Mouse (Mus musculus) lung, embryonic 14.5 days (tissue): ENCODE measurements at regions not wholly inside any gene's neighbourhood (a gene's known extent, or its start where the extent isn't known, plus 50 kb on each side); places are given as distances from the start of the nearest gene placed in this dataset.

ENCODE experiments used
- ATAC-seq: fragments of 200-750 bp; cut with Nextera tagmentation; 2 replicates; pipeline ENCODE4 v1.8.0; 2017; ENCODE audit warnings: mild to moderate bottlenecking, moderate TSS enrichment, moderate library complexity; ENCODE audit not compliant: insufficient read depth
- DNase-seq: peaks from one replicate; pipeline ENCODE4 v3.0.0-alpha.2; 2015
- H3K27ac ChIP-seq: fragments of 300-500 bp; sonication (generic); 2 replicates; pipeline ENCODE4 v1.5.1; 2014; ENCODE audit warnings: low read depth, mild to moderate bottlenecking, moderate library complexity
- H3K27me3 ChIP-seq: fragments of 300-500 bp; sonication (generic); 2 replicates; pipeline ENCODE4 v1.6.1; 2014; ENCODE audit warnings: low read length, control low read depth; ENCODE audit not compliant: insufficient read depth
- H3K36me3 ChIP-seq: fragments of 300-500 bp; sonication (generic); 2 replicates; pipeline ENCODE4 v1.6.1; 2014; ENCODE audit warnings: control low read depth; ENCODE audit not compliant: insufficient read depth
- H3K4me1 ChIP-seq: fragments of 300-500 bp; sonication (generic); 2 replicates; pipeline ENCODE4 v1.6.1; 2014; ENCODE audit warnings: antibody characterized with exemption, control low read depth; ENCODE audit not compliant: insufficient read depth
- H3K4me2 ChIP-seq: fragments of 300-500 bp; sonication (generic); 2 replicates; pipeline ENCODE4 v1.6.1; 2014; ENCODE audit warnings: mild to moderate bottlenecking
- H3K4me3 ChIP-seq: fragments of 300-500 bp; sonication (generic); 2 replicates; pipeline ENCODE4 v1.5.1; 2014; ENCODE audit warnings: low read depth, low read length
- H3K9ac ChIP-seq: fragments of 300-500 bp; sonication (generic); 2 replicates; pipeline ENCODE4 v1.6.1; 2014
- H3K9me3 ChIP-seq: fragments of 300-500 bp; sonication (generic); 2 replicates; pipeline ENCODE4 v1.6.1; 2016; ENCODE audit warnings: low read depth, low read length, control low read depth
- CTCF ChIP-seq: IDR thresholded peaks from 2 replicates; pipeline ENCODE4 v1.5.1; 2016; ENCODE audit warnings: antibody characterized with exemption, low read depth
- WGBS: fragments of 180-500 bp; shearing (Covaris S2); extraction: QIAGEN DNeasy Blood & Tissue Kit; methylation state at CpG from one replicate; pipeline ENCODE4 v1.1.7; 2014; 5-methylcytosine and 5-hydroxymethylcytosine counted together

DNA sequence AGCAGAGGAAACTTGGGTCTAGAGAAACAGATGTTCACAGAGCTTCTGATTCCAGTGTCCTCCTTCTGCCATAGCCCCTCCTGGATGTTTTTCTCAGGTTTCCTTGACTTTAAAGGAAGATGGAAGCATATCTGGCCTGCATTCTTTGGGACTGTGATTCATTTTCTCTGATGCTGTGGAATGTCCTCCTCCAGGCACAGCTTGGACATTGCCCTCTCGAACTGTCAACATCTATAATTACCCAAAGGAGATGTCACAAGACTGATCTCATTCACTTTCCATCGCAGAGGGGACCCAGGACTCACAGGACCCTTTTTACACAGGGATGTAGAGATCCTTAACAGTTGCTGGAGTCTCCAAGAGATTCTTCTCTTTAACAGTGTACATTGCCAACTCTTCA lies 345.9 kb upstream of the Gm21798 start:
- no peaks in the 10 kb centered on the region for H3K9me3 ChIP-seq
- no peak overlapping the region for H3K4me3 ChIP-seq
- H3K27ac ChIP-seq, result no peak overlapping the region
- H3K4me1 ChIP-seq, result no peaks in the 10 kb centered on the region
- ATAC-seq, result no peak
- H3K36me3 ChIP-seq, result no peaks in the 10 kb centered on the region
- no peak overlapping the region for H3K4me2 ChIP-seq
- WGBS, result 51% methylated on average over 2 of the region's 2 CpGs
- H3K9ac ChIP-seq, result no peak overlapping the region
- no peak for DNase-seq
- H3K27me3 ChIP-seq, result no peaks in the 10 kb centered on the region
- TF ChIP-seq CTCF, result no peak

DNA sequence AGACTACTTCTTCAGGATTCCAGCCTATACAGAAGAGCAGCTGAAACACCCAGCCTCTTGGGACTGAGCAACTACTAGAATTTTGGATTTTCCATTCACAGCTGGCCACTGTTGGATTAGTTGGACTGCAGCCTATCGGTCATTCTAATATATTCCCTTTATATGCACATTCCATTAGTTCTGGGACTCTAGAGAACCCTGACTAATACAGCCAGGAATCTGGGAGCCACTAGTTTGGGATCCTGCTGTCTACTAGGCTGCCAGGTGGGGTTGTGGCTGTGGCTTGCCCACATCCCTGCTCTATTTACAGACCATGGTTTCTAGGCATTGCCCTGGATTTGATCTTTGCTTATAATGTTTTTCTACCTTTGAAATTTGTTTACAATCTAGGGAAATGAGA lies 343.3 kb upstream of the Gm21798 start:
- Histone ChIP-seq H3K4me3 (no peak overlapping the region), H3K9ac (no peak overlapping the region), H3K4me2 (no peak overlapping the region), H3K9me3 (no peaks in the 10 kb centered on the region), H3K27ac (no peak overlapping the region), H3K36me3 (no peaks in the 10 kb centered on the region), H3K27me3 (no peaks in the 10 kb centered on the region), H3K4me1 (no peaks in the 10 kb centered on the region)
- ATAC-seq, result no peak
- no peak for TF ChIP-seq CTCF
- DNase-seq, result no peak
- 97% methylated on average over 1 of the region's 1 CpGs for WGBS

DNA sequence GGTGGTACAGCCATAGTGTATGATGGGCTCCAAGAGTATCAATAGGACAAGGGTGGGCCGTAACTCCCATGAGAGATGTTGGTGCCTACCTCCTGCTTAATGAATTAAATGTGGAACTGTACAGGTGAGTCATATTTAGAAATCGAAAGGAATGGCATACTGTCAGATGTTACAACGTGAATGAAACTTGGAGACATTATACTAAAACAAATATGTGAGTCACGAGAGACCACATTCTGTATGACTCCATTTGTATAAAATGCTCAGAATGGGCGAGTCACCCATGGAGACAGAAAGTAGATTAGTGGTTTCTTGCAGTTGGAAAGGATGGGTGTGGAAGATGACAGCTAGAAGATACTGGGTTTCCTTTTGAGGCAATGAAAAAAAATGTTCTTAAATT lies 340.4 kb upstream of the Gm21798 start:
- no peaks in the 10 kb centered on the region for H3K27me3 ChIP-seq
- H3K27ac ChIP-seq, result no peak overlapping the region
- H3K4me2 ChIP-seq, result no peak overlapping the region
- H3K9ac ChIP-seq, result no peak overlapping the region
- WGBS, result 82% methylated on average over 5 of the region's 5 CpGs
- H3K4me3 ChIP-seq, result no peak overlapping the region
- TF ChIP-seq CTCF, result no peak
- H3K36me3 ChIP-seq, result no peaks in the 10 kb centered on the region
- H3K4me1 ChIP-seq, result no peaks in the 10 kb centered on the region
- ATAC-seq (no peak), DNase-seq (no peak)
- H3K9me3 ChIP-seq, result no peaks in the 10 kb centered on the region

DNA sequence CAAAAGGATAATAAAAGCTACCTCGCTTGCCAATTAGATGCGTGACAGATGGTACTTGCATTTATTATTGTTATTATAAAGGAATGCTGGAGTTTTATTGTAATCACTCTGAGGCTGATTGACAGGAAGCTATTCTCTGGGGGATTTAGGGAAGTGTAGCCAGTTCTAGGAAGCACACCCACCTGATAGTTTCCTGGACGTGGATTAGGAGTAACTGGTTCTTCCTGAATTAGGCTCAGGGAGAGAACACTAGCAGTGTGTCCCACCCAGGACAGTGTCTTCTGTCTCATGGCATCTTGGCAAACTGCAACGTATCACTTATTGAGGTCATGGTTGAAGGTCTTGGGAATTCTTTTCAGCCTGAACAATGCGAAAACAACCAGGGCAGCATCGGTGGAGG lies 336.9 kb upstream of the Gm21798 start:
- Histone ChIP-seq H3K36me3 (no peaks in the 10 kb centered on the region), H3K9ac (no peak overlapping the region), H3K4me1 (no peaks in the 10 kb centered on the region), H3K4me2 (no peak overlapping the region), H3K27me3 (no peaks in the 10 kb centered on the region), H3K9me3 (no peaks in the 10 kb centered on the region), H3K27ac (no peak overlapping the region), H3K4me3 (no peak overlapping the region)
- 64% methylated on average over 6 of the region's 6 CpGs for WGBS
- ATAC-seq (no peak), DNase-seq (no peak)
- TF ChIP-seq CTCF, result no peak

GRCm38 (mm10) chr15:64481226-64481625 lies 336.3 kb upstream of the Gm21798 start:
- no peak overlapping the region for H3K27ac ChIP-seq
- H3K9ac ChIP-seq, result no peak overlapping the region
- H3K36me3 ChIP-seq, result no peaks in the 10 kb centered on the region
- no peaks in the 10 kb centered on the region for H3K27me3 ChIP-seq
- H3K9me3 ChIP-seq, result no peaks in the 10 kb centered on the region
- DNase-seq, result no peak
- H3K4me2 ChIP-seq, result no peak overlapping the region
- TF ChIP-seq CTCF, result no peak
- H3K4me1 ChIP-seq, result no peaks in the 10 kb centered on the region
- ATAC-seq, result no peak
- H3K4me3 ChIP-seq, result no peak overlapping the region

DNA sequence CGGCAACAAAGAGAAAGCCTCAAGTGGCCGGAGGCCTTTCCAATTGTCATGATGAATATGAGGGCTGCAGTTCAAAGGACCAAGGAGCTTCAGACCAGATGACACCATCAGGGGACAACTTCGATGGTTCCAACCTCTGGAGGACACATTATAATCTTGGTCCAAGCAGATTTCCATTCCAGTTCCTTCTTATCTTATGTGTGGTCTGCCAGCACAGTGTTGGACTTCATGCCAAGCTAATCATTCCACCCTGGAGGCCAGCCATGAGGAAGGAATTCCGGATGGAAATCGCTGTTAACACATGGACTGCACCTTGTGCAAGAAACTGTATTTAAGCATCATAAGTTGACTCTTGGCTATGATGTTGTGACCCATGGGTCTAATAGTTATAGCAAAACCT lies 334.5 kb upstream of the Gm21798 start:
- ATAC-seq (no peak), DNase-seq (peak; percentile 5)
- no peaks in the 10 kb centered on the region for H3K9me3 ChIP-seq
- TF ChIP-seq CTCF, result no peak
- H3K36me3 ChIP-seq, result no peaks in the 10 kb centered on the region
- no peaks in the 10 kb centered on the region for H3K27me3 ChIP-seq
- no peaks in the 10 kb centered on the region for H3K4me1 ChIP-seq
- no peak overlapping the region for H3K9ac ChIP-seq
- no peak overlapping the region for H3K4me3 ChIP-seq
- no peak overlapping the region for H3K4me2 ChIP-seq
- WGBS, result 75% methylated on average over 5 of the region's 5 CpGs
- H3K27ac ChIP-seq, result no peak overlapping the region

DNA sequence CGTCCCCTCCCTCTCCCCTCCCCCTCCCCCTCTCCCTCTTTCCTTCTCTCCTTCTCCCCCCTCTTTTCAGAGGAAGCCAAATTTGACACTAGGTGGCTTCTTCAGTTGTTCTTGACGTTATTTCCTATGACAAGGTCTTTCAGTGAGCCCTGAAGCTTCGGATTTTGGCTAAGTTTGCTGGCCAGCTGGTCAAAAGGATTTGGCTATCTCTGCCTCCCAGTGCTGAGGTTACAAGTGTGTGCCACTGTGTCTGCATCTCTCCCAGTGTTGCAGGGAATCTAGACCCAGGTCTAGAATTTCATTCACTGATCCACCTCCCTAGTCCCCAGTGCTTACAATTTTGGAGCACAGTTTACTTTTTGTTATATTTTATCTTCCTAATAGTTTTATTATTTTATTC lies 329.7 kb upstream of the Gm21798 start:
- Histone ChIP-seq H3K9ac (no peak overlapping the region), H3K4me2 (no peak overlapping the region), H3K27ac (no peak overlapping the region), H3K9me3 (no peaks in the 10 kb centered on the region), H3K4me3 (no peak overlapping the region), H3K4me1 (no peaks in the 10 kb centered on the region), H3K36me3 (no peaks in the 10 kb centered on the region), H3K27me3 (no peaks in the 10 kb centered on the region)
- 13% methylated on average over 2 of the region's 3 CpGs for WGBS
- DNase-seq, result no peak
- TF ChIP-seq CTCF, result no peak
- ATAC-seq, result no peak

DNA sequence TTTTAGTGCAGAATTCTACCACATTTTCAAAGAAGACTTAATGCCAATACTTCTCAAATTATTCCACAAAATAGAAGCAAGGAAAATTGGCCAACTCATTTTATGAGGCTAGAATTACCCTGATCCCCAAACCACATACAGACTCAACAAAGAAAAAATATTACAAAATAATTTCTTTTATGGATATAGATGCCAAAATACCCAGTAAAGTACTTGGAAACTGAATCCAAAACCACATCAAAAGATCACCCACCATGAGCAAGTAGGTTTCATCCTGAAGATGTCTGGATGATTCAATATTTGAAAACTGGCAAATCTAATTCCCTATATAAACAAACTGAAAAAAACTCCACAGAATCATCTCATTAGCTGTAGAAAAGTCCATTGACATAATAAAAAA lies 316.7 kb upstream of the Gm21798 start:
- no peak for TF ChIP-seq CTCF
- no peak overlapping the region for H3K27ac ChIP-seq
- no peaks in the 10 kb centered on the region for H3K36me3 ChIP-seq
- no peaks in the 10 kb centered on the region for H3K9me3 ChIP-seq
- no peak for ATAC-seq
- H3K4me1 ChIP-seq, result no peaks in the 10 kb centered on the region
- H3K9ac ChIP-seq, result no peak overlapping the region
- no peak for DNase-seq
- no peak overlapping the region for H3K4me2 ChIP-seq
- H3K4me3 ChIP-seq, result no peak overlapping the region
- no peaks in the 10 kb centered on the region for H3K27me3 ChIP-seq
